Mouse (Mus musculus) neural tube, embryonic 14.5 days (tissue): Measurements from ENCODE around the gene Efcab12. TPM values are rescaled to one million over a fixed set of nuclear protein-coding genes. Genes with fewer than 3 reads are reported as not detected.

Experiments
- ATAC-seq: fragments of 200-750 bp; cut with Nextera tagmentation; 2 replicates; pipeline ENCODE4 v1.8.0; 2017; ENCODE audit warnings: low read depth, mild to moderate bottlenecking, moderate TSS enrichment, moderate library complexity
- H3K27ac ChIP-seq: fragments of 300-500 bp; sonication (generic); 2 replicates; pipeline ENCODE4 v1.5.1; 2014; ENCODE audit warnings: low read depth, mild to moderate bottlenecking, control low read depth, low read length, moderate library complexity, mixed read lengths
- H3K27me3 ChIP-seq: fragments of 300-500 bp; sonication (generic); 2 replicates; pipeline ENCODE4 v1.6.1; 2014; ENCODE audit warnings: low read length; ENCODE audit not compliant: control insufficient read depth, insufficient read depth
- H3K36me3 ChIP-seq: fragments of 300-500 bp; sonication (generic); 2 replicates; pipeline ENCODE4 v1.6.1; 2014; ENCODE audit warnings: low read length, mixed read lengths; ENCODE audit not compliant: control insufficient read depth, insufficient read depth
- H3K4me1 ChIP-seq: fragments of 300-500 bp; sonication (generic); 2 replicates; pipeline ENCODE4 v1.6.1; 2014; ENCODE audit warnings: low read length; ENCODE audit not compliant: control insufficient read depth, insufficient read depth
- H3K4me2 ChIP-seq: fragments of 300-500 bp; sonication (generic); 2 replicates; pipeline ENCODE4 v1.6.1; 2014; ENCODE audit warnings: mild to moderate bottlenecking, low read depth, low read length, control low read depth
- H3K4me3 ChIP-seq: fragments of 300-500 bp; sonication (generic); 2 replicates; pipeline ENCODE4 v1.5.1; 2014; ENCODE audit warnings: low read depth, low read length, control low read depth, mixed read lengths
- H3K9ac ChIP-seq: fragments of 300-500 bp; sonication (generic); replicated peaks from 2 replicates; pipeline ENCODE4 v1.6.1; 2014; ENCODE audit warnings: low read depth, mild to moderate bottlenecking, control low read depth, low read length, mixed read lengths
- H3K9me3 ChIP-seq: fragments of 300-500 bp; sonication (generic); 2 replicates; pipeline ENCODE4 v1.6.1; 2016; ENCODE audit warnings: low read length; ENCODE audit not compliant: control insufficient read depth
- WGBS: fragments of 180-500 bp; shearing (Covaris S2); extraction: QIAGEN DNeasy Blood & Tissue Kit; methylation state at CpG from one replicate; pipeline ENCODE4 v1.1.7; 2014; 5-methylcytosine and 5-hydroxymethylcytosine counted together
- polyA plus RNA-seq: library from polyadenylated mRNA; unstranded; fragments of >200 nt; fragmentation: Nextera tagmentation; extraction: Ambion mirVana; gene quantifications from 2 replicates; pipeline ENCODE4 v1.2.1, GENCODE M21; 2014

Gene Efcab12
- polyA plus RNA-seq, 1 experiment from 2014 or later, result 3.0 TPM

DNA sequence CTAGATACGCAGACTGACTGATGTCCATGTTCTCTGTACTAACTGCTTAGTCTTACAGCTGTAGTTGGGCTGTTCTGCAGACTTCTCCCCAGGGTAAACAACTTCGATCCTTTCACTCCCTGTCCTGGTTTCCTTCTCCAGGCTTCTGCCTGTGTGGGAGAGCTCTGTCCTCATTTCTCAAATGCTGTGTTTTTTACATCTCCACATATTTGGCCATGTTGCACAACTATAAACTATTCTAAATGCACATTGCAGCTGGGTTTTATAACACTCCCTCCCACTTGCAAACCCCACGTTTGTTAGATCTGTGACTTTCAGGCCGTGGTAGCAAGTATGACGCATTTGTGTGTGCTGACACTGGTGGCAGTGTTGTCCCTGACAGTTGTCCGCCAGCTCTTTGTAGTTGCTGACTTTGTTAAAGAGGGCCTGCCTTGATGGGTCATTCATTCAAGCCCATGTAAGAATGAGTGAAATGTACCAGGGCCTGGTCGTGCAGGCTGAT, 25.2 kb upstream of the Efcab12 start:
- no peaks in the 10 kb centered on the region for H3K4me1 ChIP-seq
- WGBS, result 77% methylated on average over 7 of the region's 7 CpGs
- no peaks in the 10 kb centered on the region for H3K9me3 ChIP-seq
- H3K27me3 ChIP-seq, result no peaks in the 10 kb centered on the region
- no peak overlapping the region for H3K4me2 ChIP-seq
- no peak for ATAC-seq
- H3K4me3 ChIP-seq, result no peak overlapping the region
- H3K9ac ChIP-seq, result no peak overlapping the region
- no peak overlapping the region for H3K27ac ChIP-seq
- H3K36me3 ChIP-seq, result no peaks in the 10 kb centered on the region

DNA sequence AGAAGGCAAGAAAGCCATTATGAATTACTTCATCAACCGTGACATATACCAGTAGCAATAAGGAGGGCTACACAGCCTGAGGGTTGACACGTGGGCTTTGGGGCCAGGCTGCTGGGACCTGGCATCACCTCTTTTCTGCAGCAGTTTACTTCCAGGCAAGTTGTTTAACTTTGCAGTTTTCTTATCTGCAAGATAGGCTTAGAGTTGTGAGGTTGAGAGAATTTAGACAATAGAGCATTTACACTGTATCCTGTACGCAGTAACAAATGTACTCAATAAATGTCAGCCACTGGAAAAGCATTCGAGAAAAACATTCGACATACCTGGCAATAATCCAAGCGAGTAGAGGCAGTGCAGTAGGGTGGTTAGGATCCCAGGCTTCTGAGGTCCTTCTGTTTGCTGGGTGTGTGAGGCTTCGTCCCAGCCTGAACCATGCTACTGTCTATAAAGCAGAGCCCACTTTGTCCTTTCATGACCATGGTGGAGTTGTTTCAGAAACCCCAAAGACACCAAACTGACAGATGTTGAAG, 21.9 kb upstream of the Efcab12 start:
- H3K36me3 ChIP-seq, result no peaks in the 10 kb centered on the region
- H3K4me3 ChIP-seq, result no peak overlapping the region
- H3K9ac ChIP-seq, result no peak overlapping the region
- no peaks in the 10 kb centered on the region for H3K4me1 ChIP-seq
- no peak overlapping the region for H3K4me2 ChIP-seq
- H3K27ac ChIP-seq, result no peak overlapping the region
- 72% methylated on average over 7 of the region's 7 CpGs for WGBS
- H3K9me3 ChIP-seq, result no peaks in the 10 kb centered on the region
- no peak for ATAC-seq
- H3K27me3 ChIP-seq, result no peaks in the 10 kb centered on the region

DNA sequence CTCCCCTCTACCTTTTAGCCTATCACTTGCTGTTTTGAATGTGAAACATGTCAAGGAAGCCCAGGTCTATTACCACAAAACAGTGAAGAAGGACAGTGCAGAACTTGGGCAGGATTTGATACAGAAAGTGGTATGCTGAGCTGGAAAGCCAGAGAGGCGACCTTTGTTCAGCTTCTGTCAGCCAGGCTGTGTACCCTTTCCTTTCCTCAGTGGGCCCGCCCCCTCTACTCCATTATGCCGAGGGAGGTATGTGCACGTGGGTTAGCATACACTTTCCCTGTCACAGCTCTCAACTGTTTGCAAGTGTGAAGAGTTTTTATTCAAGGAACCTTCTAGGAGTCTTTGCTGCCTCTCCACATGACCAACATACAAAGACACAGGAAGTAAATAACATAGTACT, 21.0 kb upstream of the Efcab12 start:
- no peaks in the 10 kb centered on the region for H3K27me3 ChIP-seq
- no peak overlapping the region for H3K9ac ChIP-seq
- H3K4me1 ChIP-seq, result no peaks in the 10 kb centered on the region
- no peaks in the 10 kb centered on the region for H3K36me3 ChIP-seq
- no peaks in the 10 kb centered on the region for H3K9me3 ChIP-seq
- no peak for ATAC-seq
- no peak overlapping the region for H3K4me2 ChIP-seq
- no peak overlapping the region for H3K4me3 ChIP-seq
- 64% methylated on average over 4 of the region's 4 CpGs for WGBS
- H3K27ac ChIP-seq, result no peak overlapping the region

DNA sequence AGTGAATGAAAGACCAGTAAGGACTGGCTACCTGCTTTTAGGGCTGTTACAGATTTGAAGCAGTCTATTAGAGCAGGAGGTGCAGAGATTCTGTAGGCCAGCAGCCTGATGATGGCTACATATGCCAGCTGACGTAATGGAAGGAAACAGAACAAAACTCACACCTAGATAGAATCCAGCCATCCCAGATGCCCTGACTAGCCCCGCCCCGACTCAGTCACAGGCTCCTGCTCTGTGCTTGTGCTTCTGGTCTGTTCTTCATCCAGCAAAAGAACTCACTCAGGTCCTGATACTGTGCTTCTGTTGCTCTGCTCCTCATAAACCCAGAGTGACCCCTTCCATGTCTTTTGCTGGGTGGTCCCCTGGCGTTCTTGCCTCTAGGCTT, 18.1 kb upstream of the Efcab12 start:
- 86% methylated on average over 4 of the region's 4 CpGs for WGBS
- no peak for ATAC-seq
- H3K4me3 ChIP-seq, result no peak overlapping the region
- H3K4me2 ChIP-seq, result no peak overlapping the region
- no peak overlapping the region for H3K27ac ChIP-seq
- no peak overlapping the region for H3K9ac ChIP-seq
- H3K27me3 ChIP-seq, result no peaks in the 10 kb centered on the region
- H3K9me3 ChIP-seq, result no peaks in the 10 kb centered on the region
- H3K4me1 ChIP-seq, result peaks cover 7% of the 10 kb centered on the region; the same call in 1 of the 2 replicates
- no peaks in the 10 kb centered on the region for H3K36me3 ChIP-seq

- 95% methylated on average over 3 of the region's 3 CpGs for WGBS
- Histone ChIP-seq H3K4me3 (no peak overlapping the region), H3K4me2 (no peak overlapping the region), H3K9ac (no peak overlapping the region), H3K27ac (no peak overlapping the region), H3K4me1 (peaks cover 7% of the 10 kb centered on the region; the same call in 1 of the 2 replicates), H3K9me3 (no peaks in the 10 kb centered on the region), H3K27me3 (no peaks in the 10 kb centered on the region), H3K36me3 (no peaks in the 10 kb centered on the region)
- no peak for ATAC-seq
Observed at GRCm38 (mm10) chr6:115855733-115856360, 17.6 kb upstream of the Efcab12 start.

GRCm38 (mm10) chr6:115854432-115854831, 16.2 kb upstream of the Efcab12 start:
- Histone ChIP-seq H3K4me3 (no peak overlapping the region), H3K9me3 (no peaks in the 10 kb centered on the region), H3K27me3 (no peaks in the 10 kb centered on the region), H3K9ac (no peak overlapping the region), H3K4me1 (peaks cover 7% of the 10 kb centered on the region; the same call in 1 of the 2 replicates), H3K4me2 (no peak overlapping the region), H3K36me3 (no peaks in the 10 kb centered on the region), H3K27ac (no peak overlapping the region)
- ATAC-seq, result no peak
- WGBS, result 79% methylated on average over 2 of the region's 2 CpGs

- H3K4me2 ChIP-seq, result peak overlapping the region; percentile 75
- no peak for ATAC-seq
- H3K4me3 ChIP-seq, result peak overlapping the region; percentile 43
- WGBS, result 49% methylated on average over 7 of the region's 7 CpGs
- peaks cover 7% of the 10 kb centered on the region; the same call in 1 of the 2 replicates for H3K4me1 ChIP-seq
- peak overlapping the region; percentile 60 for H3K27ac ChIP-seq
- peak overlapping the region; percentile 46 for H3K9ac ChIP-seq
- no peaks in the 10 kb centered on the region for H3K27me3 ChIP-seq
- no peaks in the 10 kb centered on the region for H3K36me3 ChIP-seq
- H3K9me3 ChIP-seq, result no peaks in the 10 kb centered on the region
Observed at GRCm38 (mm10) chr6:115853985-115854384, 15.8 kb upstream of the Efcab12 start.

DNA sequence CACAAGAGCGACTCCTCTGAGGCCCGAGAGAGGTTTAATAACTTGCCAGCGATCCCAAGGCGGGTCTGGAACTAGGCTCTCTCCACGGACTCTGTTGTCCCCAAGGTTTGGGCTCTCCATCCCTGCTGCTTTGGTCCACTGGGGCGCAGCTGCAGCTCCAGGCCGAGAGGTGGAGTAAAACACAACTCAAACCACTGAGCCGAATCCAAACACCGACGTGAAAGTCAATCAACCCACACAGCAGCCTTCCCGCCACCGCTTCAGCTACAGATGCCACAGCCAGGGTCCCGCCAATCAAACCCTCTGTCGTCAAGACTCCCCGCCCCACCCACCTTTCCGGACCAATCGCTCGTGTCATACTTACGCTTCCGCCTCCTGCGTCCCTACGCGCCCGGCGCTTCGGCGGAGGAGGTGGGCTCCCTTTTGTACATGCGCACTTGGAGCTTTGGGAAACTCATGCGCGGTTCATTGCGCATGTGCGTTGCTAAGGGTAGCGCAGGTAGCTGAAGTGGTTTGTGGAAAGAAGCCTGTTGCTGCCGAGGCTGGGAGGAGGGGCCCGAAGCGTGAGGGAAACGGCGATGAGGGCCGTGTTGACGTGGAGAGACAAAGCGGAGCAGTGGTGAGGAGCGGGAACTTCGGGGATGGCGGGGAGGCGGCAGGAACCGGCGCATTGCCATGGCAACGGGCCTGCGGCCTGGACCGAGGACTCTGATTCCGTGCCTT, 15.0 kb upstream of the Efcab12 start, which contains the start of the genes Mbd4 and Ift122:
TSS of gene Mbd4 (minus strand) at position 281 of the 723 bp plus-strand sequence.
TSS of gene Ift122 (plus strand) at position 380 of the 723 bp plus-strand sequence.
- H3K4me1 ChIP-seq, result peaks cover 7% of the 10 kb centered on the region; the same call in 1 of the 2 replicates
- peak within 1 kb of the TSS; percentile 61 for H3K9ac ChIP-seq
- no peaks in the 10 kb centered on the region for H3K36me3 ChIP-seq
- no peaks in the 10 kb centered on the region for H3K27me3 ChIP-seq
- WGBS, result under 1% methylated on average over 51 of the region's 51 CpGs
- H3K4me2 ChIP-seq, result peak within 1 kb of the TSS; percentile 75
- H3K4me3 ChIP-seq, result peak within 1 kb of the TSS; percentile 43
- H3K27ac ChIP-seq, result peak within 1 kb of the TSS; percentile 64
- peak; percentile 99 for ATAC-seq
- H3K9me3 ChIP-seq, result no peaks in the 10 kb centered on the region
